Mouse (Mus musculus): ENCODE measurements around the gene Ak8.

- TF ChIP-seq GATA1 (IDR thresholded peaks at IDR 0.05; ENCODE audit: borderline replicate concordance, low read length), result no peak
- no peak for TF ChIP-seq CTCF (IDR thresholded peaks at IDR 0.05; ENCODE audit: low read depth, low read length)
Measured at GRCm38 (mm10) chr2:28797490-28798106, 97.6 kb downstream of the Ak8 start.
